Comparison of ENCODE assay signal across 1 mouse cellular context in genomic region chr1:72871697-72872411, GRCm38 (mm10).
A peak's percentile ranks its signal among the peaks of the same experiment; 100 is the strongest.
TF ChIP-seq lines count a peak whose summit lies in the region.

No protein-coding gene starts in this region.

TF ChIP-seq in CH12.LX, 34 proteins besides CTCF, POLR2A, EP300 and RAD21 (continued from another document):
- TF ChIP-seq MAFK (IDR thresholded peaks at IDR 0.05; ENCODE audit: insufficient replicate concordance, low read length) (no peak), ETS1 (conservative IDR thresholded peaks at IDR 0.05; ENCODE audit: low read depth, low read length) (no peak), NELFE (IDR thresholded peaks at IDR 0.05; ENCODE audit: low read depth, low read length) (no peak), HCFC1 (IDR thresholded peaks at IDR 0.05; ENCODE audit: low read depth, low read length) (no peak; the same call in none of the 2 replicates), SIN3A (IDR thresholded peaks at IDR 0.05; ENCODE audit: low read length) (no peak), MXI1 (IDR thresholded peaks at IDR 0.05; ENCODE audit: low read depth, low read length) (no peak), CHD2 (IDR thresholded peaks at IDR 0.05; ENCODE audit: low read length) (peak; percentile 38; the same call in 1 of the 2 replicates), USF1 (IDR thresholded peaks at IDR 0.05; ENCODE audit: low read depth, low read length) (no peak), ELF1 (IDR thresholded peaks at IDR 0.05; ENCODE audit: low read depth, low read length) (0 out of 2 replicates have a peak, but pooled peaks have one; percentile 32), USF2 (conservative IDR thresholded peaks at IDR 0.05; ENCODE audit: low read depth, low read length) (no peak), ZKSCAN1 (IDR thresholded peaks at IDR 0.05; ENCODE audit: borderline replicate concordance, low read depth, low read length) (no peak), BHLHE40 (IDR thresholded peaks at IDR 0.05; ENCODE audit: low read depth, low read length) (peak; percentile 17; the same call in 1 of the 2 replicates), NRF1 (IDR thresholded peaks at IDR 0.05; ENCODE audit: low read depth, low read length) (peak; percentile 21; the same call in 1 of the 2 replicates), TBP (conservative IDR thresholded peaks at IDR 0.05; ENCODE audit: low read depth, low read length) (no peak), POLR2AphosphoS2 (IDR thresholded peaks at IDR 0.05; ENCODE audit: low read depth, low read length) (no peak), RCOR1 (conservative IDR thresholded peaks at IDR 0.05; ENCODE audit: low read depth, low read length) (no peak), JUND (conservative IDR thresholded peaks at IDR 0.05; ENCODE audit: low read depth, low read length) (no peak), CHD1 (IDR thresholded peaks at IDR 0.05; ENCODE audit: low read depth, low read length) (no peak), ZC3H11A (IDR thresholded peaks at IDR 0.05; ENCODE audit: low read depth, low read length) (no peak)
